Mouse (Mus musculus) bone marrow, adult 2 months (tissue): Measurements from ENCODE around the gene Bpgm. TPM values are rescaled to one million over a fixed set of nuclear protein-coding genes. Genes with fewer than 3 reads are reported as not detected.

Experiments
- H3K27ac ChIP-seq: fragments of 200-500 bp; 2 replicates; pipeline ENCODE4 v1.5.1; 2012; ENCODE audit warnings: low read depth, mild to moderate bottlenecking, control low read depth, inconsistent platforms, low read length; ENCODE audit not compliant: control insufficient read depth, poor library complexity, insufficient read depth
- H3K4me1 ChIP-seq: fragments of 200-500 bp; 2 replicates; pipeline ENCODE4 v1.6.1; 2011; ENCODE audit warnings: low read length; ENCODE audit not compliant: control insufficient read depth, insufficient read depth
- H3K4me3 ChIP-seq: fragments of 200-500 bp; replicated peaks from 2 replicates; pipeline ENCODE3; 2011; ENCODE audit warnings: mild to moderate bottlenecking, low read depth, low read length, control low read depth; ENCODE audit not compliant: control insufficient read depth
- CTCF ChIP-seq: fragments of 200-500 bp; IDR thresholded peaks from 2 replicates; pipeline ENCODE4 v1.5.1; 2011; ENCODE audit warnings: low read length, control low read depth; ENCODE audit not compliant: control insufficient read depth, insufficient read depth
- POLR2A ChIP-seq: fragments of 200-500 bp; IDR thresholded peaks from 2 replicates; pipeline ENCODE4 v1.6.1; 2011; ENCODE audit warnings: low read depth, mild to moderate bottlenecking, control low read depth, low read length, borderline replicate concordance; ENCODE audit not compliant: control insufficient read depth
- WGBS: fragments of 180-500 bp; shearing (Covaris S2); methylation state at CpG from one replicate; pipeline ENCODE4 v1.1.7; 2018; 5-methylcytosine and 5-hydroxymethylcytosine counted together
- polyA plus RNA-seq: library from polyadenylated mRNA; stranded (reverse); fragments of >200 nt; gene quantifications from 2 replicates; pipeline ENCODE4 v1.2.4, GENCODE M21; 2011; ENCODE audit warnings: low replicate concordance; ENCODE audit not compliant: missing spikeins, insufficient read depth, insufficient read length

The Bpgm gene
- polyA plus RNA-seq: 201 and 347 TPM in 2 replicates

DNA sequence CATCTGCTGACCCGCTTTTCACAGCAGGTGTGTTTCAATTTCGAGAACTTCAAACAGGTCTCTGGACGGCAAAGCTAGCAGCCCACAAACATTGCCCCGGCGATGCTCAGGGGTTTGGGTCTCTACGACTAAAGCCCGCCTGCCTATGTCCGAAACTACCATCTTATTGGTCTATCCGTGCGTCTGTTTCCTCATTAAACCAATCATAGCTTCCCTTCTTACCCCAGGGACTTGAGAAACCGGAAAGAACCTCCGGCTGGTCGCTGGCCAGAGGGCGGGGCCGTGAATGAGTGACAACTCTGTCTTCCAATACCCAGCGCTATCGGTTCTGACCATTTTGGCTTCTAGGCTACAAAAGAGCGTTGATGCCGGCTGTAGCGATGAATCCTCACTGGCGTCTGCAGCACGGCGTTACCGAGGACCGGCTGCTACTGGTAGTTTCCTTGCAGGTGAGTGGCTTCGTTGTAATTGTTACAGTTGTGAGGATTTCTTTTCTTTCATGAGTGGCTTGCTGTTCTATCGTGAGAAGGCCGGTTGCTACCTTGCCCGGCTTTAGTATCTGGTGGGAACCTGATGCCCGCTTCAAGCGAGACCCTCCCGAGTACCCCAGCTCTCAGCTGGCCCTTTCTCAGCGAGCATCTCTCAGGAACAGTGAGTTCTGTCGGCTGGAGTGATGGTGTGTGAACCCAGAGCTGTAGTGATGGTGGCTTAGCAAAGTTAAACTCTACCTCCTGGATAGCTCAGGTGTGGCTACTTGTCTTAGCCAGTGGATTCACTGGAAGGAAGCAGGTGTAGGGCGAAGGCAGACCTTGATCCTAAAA is at the start of gene Bpgm:
Gene Bpgm (plus strand): TSS at position 234 of the 821 bp plus-strand sequence.
- H3K4me1 ChIP-seq: peaks cover 2% of the 10 kb centered on the region; the same call in 1 of the 2 replicates
- TF ChIP-seq POLR2A: peak; percentile 98
- TF ChIP-seq CTCF: no peak
- peak within 1 kb of the TSS; percentile 80 for H3K4me3 ChIP-seq
- peak within 1 kb of the TSS; percentile 70 for H3K27ac ChIP-seq
- WGBS: under 1% methylated on average over 35 of the region's 35 CpGs

GRCm38 (mm10) chr6:34439006-34439405 is 37.0 kb upstream of the Bpgm start:
- H3K27ac ChIP-seq: no peak overlapping the region
- no peak for TF ChIP-seq POLR2A
- no peak for TF ChIP-seq CTCF
- no peak overlapping the region for H3K4me3 ChIP-seq
- H3K4me1 ChIP-seq: no peaks in the 10 kb centered on the region
- WGBS: 69% methylated on average over 2 of the region's 2 CpGs

- 55% methylated on average over 9 of the region's 9 CpGs for WGBS
- Histone ChIP-seq H3K4me3 (no peak overlapping the region), H3K27ac (no peak overlapping the region), H3K4me1 (no peaks in the 10 kb centered on the region)
- TF ChIP-seq CTCF (no peak), POLR2A (no peak)
Observed at GRCm38 (mm10) chr6:34441556-34442257, 34.3 kb upstream of the Bpgm start.

GRCm38 (mm10) chr6:34443791-34444190 is 32.2 kb upstream of the Bpgm start:
- WGBS: 71% methylated on average over 2 of the region's 2 CpGs
- TF ChIP-seq POLR2A (no peak), CTCF (no peak)
- Histone ChIP-seq H3K4me1 (no peaks in the 10 kb centered on the region), H3K4me3 (no peak overlapping the region), H3K27ac (no peak overlapping the region)

DNA sequence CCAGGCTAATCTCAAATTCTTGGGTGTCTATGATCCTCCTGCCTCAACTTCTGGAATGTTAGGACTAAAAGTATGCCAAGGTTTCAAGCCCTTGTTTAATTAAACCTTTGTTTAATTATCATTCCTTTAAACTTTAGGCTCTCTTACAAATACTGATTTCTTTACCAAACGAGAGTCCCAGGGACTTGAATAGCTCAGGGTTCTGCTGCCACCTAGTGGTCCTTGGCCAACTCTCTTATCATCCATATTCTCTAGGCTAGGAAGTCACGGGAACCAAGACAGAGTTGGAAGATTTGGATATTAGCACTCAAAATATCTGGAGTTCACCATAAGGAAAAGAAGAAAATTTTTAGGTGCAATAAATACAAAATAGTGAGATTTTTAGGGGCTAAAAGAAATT is 28.0 kb upstream of the Bpgm start:
- no peak overlapping the region for H3K4me3 ChIP-seq
- no peak overlapping the region for H3K27ac ChIP-seq
- H3K4me1 ChIP-seq: no peaks in the 10 kb centered on the region
- peak; percentile 58 for TF ChIP-seq CTCF
- TF ChIP-seq POLR2A: no peak
- 7% methylated on average over 2 of the region's 2 CpGs for WGBS

- Histone ChIP-seq H3K27ac (no peak overlapping the region), H3K4me3 (no peak overlapping the region), H3K4me1 (no peaks in the 10 kb centered on the region)
- TF ChIP-seq POLR2A: no peak
- TF ChIP-seq CTCF: no peak
- 70% methylated on average over 1 of the region's 1 CpGs for WGBS
Observed at GRCm38 (mm10) chr6:34448696-34449095, 27.3 kb upstream of the Bpgm start.

DNA sequence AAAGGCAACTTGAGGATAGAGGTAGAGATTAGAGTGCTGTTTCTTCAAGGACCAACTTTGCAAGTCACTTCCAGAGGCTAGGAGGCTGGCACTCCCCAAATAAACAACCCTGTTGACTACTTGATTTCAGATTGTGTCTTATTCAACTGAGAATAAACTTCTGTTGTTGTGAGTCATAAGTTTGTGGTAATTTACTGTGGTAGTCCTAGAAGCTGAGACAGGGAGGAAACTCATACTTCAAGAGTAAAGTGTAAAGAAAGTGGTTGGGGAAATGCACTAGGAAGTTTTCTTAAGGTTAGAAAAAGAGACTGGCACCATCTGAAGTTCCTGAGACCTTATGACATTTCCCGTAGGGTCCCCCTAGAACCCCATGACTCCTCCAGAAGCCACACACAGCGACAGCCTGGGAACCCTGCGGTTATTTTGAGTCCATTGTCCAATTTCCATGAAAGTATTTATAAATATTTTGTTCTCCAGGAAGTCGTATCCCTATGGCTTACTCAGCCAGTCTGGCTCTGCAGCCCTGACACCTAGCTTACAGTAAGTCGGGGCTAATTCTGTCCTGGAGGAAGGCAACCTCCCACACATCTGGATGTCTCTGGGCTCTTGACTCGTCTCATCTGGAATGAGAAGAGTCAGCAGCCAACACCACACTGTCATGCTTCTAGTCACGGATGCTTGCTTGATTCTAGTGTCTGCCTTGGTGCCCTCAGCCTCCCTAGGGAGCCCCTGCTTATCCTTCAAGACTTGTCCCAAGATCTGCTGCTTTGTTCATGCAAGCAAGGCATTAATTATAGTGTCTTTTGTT is 22.8 kb upstream of the Bpgm start:
- no peak for TF ChIP-seq POLR2A
- no peak for TF ChIP-seq CTCF
- Histone ChIP-seq H3K4me1 (no peaks in the 10 kb centered on the region), H3K4me3 (no peak overlapping the region), H3K27ac (no peak overlapping the region)
- WGBS: 39% methylated on average over 7 of the region's 7 CpGs

GRCm38 (mm10) chr6:34459456-34459855 is 16.6 kb upstream of the Bpgm start:
- H3K4me1 ChIP-seq: no peaks in the 10 kb centered on the region
- no peak overlapping the region for H3K4me3 ChIP-seq
- TF ChIP-seq POLR2A: no peak
- TF ChIP-seq CTCF: no peak
- no peak overlapping the region for H3K27ac ChIP-seq
